Mouse (Mus musculus): ENCODE results near the gene Mif4gd. TPM values are rescaled to one million over a fixed set of nuclear protein-coding genes. Genes with fewer than 3 reads are reported as not detected.
"Not testable (repeated sequence)": the region's sequence is repeated elsewhere in the genome, so short reads cannot be mapped to it uniquely, and the experiment has no call there.

Mif4gd gene
- total and polyA plus RNA-seq, 3 experiments = 32.4 to 49.9 (median 43.6) TPM

DNA sequence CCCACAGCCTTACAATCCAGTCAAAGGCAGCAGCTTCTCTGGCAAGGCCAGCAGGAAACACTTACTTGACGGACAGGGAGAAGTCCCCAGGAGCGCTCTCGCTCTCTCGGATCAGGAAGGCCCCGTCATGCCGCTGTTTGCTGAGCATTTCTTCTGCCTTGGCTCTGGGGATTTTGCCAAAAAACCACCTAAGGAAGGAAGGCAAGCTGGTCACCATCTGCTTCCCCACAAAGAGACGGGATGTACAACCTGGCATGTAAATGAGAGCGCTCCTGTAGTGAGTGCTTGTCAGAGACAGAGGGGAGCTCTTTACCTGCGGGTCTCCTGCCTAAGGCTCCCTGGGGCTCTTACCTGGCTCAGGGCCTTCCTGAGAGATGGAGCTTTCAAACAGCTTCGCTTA, 36.9 kb upstream of the Mif4gd start:
- Histone ChIP-seq H3K4me3 (ENCODE audit: low read depth, low read length) (no peak overlapping the region), H3K4me1 (ENCODE audit: insufficient read depth, low read depth, low read length) (peaks cover 30% of the 10 kb centered on the region), H3K9me3 (replicated peaks) (no peaks in the 10 kb centered on the region), H3K36me3 (replicated peaks) (peaks cover 97% of the 10 kb centered on the region), H3K27me3 (ENCODE audit: insufficient read depth, low read length) (no peaks in the 10 kb centered on the region)
- DNase-seq (ENCODE audit: low spot score) = no peak
- ATAC-seq (ENCODE audit: extremely low read depth, insufficient number of reproducible peaks, low FRiP score, poor library complexity, severe bottlenecking) = no peak
- no peak for TF ChIP-seq POLR2AphosphoS5 (IDR thresholded peaks at IDR 0.05; ENCODE audit: insufficient replicate concordance, low read depth, low read length)
- TF ChIP-seq GATA1 (IDR thresholded peaks at IDR 0.05; ENCODE audit: borderline replicate concordance, low read length) = no peak
- TF ChIP-seq CTCF (IDR thresholded peaks at IDR 0.05; ENCODE audit: low read depth, low read length) = no peak
- no peak for TF ChIP-seq GATA2 (IDR thresholded peaks at IDR 0.05; ENCODE audit: borderline replicate concordance, low read depth, low read length)
- no peak for TF ChIP-seq TAL1 (conservative IDR thresholded peaks at IDR 0.05; ENCODE audit: low read depth, low read length)

DNA sequence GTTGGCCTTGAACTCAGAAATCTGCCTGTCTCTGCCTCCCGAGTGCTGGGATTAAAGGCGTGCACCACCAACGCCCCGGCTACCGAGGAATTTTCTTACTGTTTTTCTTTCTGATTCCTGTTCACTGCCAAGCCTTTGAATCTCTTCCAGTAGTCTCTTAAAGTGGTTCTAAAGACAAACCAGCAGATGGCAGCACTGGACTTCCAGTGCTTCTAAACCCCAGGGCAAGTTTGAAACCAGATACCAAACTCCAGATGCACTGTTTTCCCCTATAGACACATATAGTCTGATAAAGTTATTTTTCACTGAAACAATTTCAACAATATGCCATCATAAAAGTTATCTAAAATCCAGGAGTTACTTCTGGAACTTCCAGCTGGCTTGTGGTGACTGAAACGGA, 34.7 kb upstream of the Mif4gd start:
- Histone ChIP-seq H3K27me3 (ENCODE audit: insufficient read depth, low read length) (no peaks in the 10 kb centered on the region), H3K4me1 (ENCODE audit: insufficient read depth, low read depth, low read length) (peaks cover 35% of the 10 kb centered on the region), H3K36me3 (replicated peaks) (peaks cover 94% of the 10 kb centered on the region), H3K9me3 (replicated peaks) (no peaks in the 10 kb centered on the region), H3K4me3 (ENCODE audit: low read depth, low read length) (no peak overlapping the region)
- ATAC-seq (ENCODE audit: extremely low read depth, insufficient number of reproducible peaks, low FRiP score, poor library complexity, severe bottlenecking) = no peak
- TF ChIP-seq TAL1 (conservative IDR thresholded peaks at IDR 0.05; ENCODE audit: low read depth, low read length) (no peak), GATA2 (IDR thresholded peaks at IDR 0.05; ENCODE audit: borderline replicate concordance, low read depth, low read length) (no peak), CTCF (IDR thresholded peaks at IDR 0.05; ENCODE audit: low read depth, low read length) (no peak), POLR2AphosphoS5 (IDR thresholded peaks at IDR 0.05; ENCODE audit: insufficient replicate concordance, low read depth, low read length) (no peak), GATA1 (IDR thresholded peaks at IDR 0.05; ENCODE audit: borderline replicate concordance, low read length) (no peak)
- no peak for DNase-seq (ENCODE audit: low spot score)

DNA sequence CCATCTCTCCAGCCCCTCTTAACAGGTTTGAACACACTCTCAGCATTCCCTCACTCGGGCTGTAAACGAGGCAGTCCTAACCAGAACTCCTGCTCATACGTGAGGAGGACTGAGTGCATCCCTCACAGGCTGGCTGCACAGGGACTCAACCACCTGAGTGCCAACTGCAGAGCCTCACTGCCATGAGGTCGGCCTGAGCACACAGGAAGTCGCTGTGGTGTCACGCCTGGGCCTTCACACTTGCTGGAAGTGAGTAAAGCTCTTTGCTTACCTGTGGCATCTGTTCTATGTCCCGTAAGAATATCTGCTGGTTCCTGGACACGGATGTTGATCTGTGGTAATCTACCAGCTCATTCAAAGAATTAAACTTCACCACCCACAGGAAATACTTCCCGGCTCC, 33.7 kb upstream of the Mif4gd start:
- Histone ChIP-seq H3K36me3 (replicated peaks) (peaks cover 94% of the 10 kb centered on the region), H3K27me3 (ENCODE audit: insufficient read depth, low read length) (no peaks in the 10 kb centered on the region), H3K4me3 (ENCODE audit: low read depth, low read length) (no peak overlapping the region), H3K9me3 (replicated peaks) (no peaks in the 10 kb centered on the region), H3K4me1 (ENCODE audit: insufficient read depth, low read depth, low read length) (peaks cover 44% of the 10 kb centered on the region)
- ATAC-seq (ENCODE audit: extremely low read depth, insufficient number of reproducible peaks, low FRiP score, poor library complexity, severe bottlenecking) (no peak), DNase-seq (ENCODE audit: low spot score) (no peak)
- TF ChIP-seq POLR2AphosphoS5 (IDR thresholded peaks at IDR 0.05; ENCODE audit: insufficient replicate concordance, low read depth, low read length) (no peak), TAL1 (conservative IDR thresholded peaks at IDR 0.05; ENCODE audit: low read depth, low read length) (no peak), CTCF (IDR thresholded peaks at IDR 0.05; ENCODE audit: low read depth, low read length) (no peak), GATA2 (IDR thresholded peaks at IDR 0.05; ENCODE audit: borderline replicate concordance, low read depth, low read length) (no peak), GATA1 (IDR thresholded peaks at IDR 0.05; ENCODE audit: borderline replicate concordance, low read length) (no peak)

DNA sequence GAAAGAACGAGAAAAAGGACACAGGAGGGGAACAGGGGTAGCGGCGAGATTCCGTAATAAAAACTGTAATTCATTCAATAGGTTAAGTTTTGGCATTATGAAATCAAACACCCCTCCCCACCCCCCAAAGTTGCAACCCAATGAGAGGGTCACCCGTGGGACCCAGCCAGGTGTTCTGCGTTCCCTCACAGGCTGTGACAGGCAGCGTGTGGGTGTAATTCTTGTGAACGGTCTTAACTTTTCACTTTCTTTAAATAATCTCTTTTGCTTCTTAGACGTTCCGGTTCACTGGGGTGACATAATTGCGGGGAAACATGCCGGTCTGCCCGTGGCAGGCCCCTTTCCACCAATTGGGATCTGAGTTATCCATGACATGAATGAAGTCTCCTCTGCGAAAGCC, 32.7 kb upstream of the Mif4gd start:
- not testable (repeated sequence) for ATAC-seq (ENCODE audit: extremely low read depth, insufficient number of reproducible peaks, low FRiP score, poor library complexity, severe bottlenecking); DNase-seq (ENCODE audit: low spot score); H3K27me3 ChIP-seq (ENCODE audit: insufficient read depth, low read length); H3K9me3 ChIP-seq (replicated peaks); H3K4me3 ChIP-seq (ENCODE audit: low read depth, low read length)
- H3K36me3 ChIP-seq (replicated peaks) = peaks cover 88% of the 10 kb centered on the region
- H3K4me1 ChIP-seq (ENCODE audit: insufficient read depth, low read depth, low read length) = peaks cover 54% of the 10 kb centered on the region

DNA sequence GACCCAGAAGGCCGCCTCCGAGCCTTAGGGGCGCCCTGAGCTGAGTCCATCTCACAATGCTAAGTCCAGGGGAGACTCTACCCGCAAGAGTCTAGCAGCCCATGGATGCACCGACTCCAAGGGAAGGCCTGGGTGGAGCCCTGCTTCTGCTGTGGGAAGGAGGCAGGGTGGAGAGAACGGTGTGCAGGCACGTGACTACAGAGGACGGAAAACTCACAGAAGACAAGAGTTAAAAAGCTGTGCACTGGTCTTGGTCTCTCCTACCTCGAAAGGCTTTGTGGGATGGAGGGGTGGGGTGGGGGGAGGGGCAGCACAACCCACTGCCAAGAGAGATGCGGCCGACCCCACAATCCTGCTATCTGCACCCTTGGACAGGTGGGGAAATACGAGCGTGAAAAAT, 31.5 kb upstream of the Mif4gd start:
- ATAC-seq (ENCODE audit: extremely low read depth, insufficient number of reproducible peaks, low FRiP score, poor library complexity, severe bottlenecking) (no peak), DNase-seq (ENCODE audit: low spot score) (no peak)
- Histone ChIP-seq H3K4me3 (ENCODE audit: low read depth, low read length) (no peak overlapping the region), H3K4me1 (ENCODE audit: insufficient read depth, low read depth, low read length) (peaks cover 60% of the 10 kb centered on the region), H3K27me3 (ENCODE audit: insufficient read depth, low read length) (no peaks in the 10 kb centered on the region), H3K9me3 (replicated peaks) (no peaks in the 10 kb centered on the region), H3K36me3 (replicated peaks) (peaks cover 84% of the 10 kb centered on the region)
- TF ChIP-seq GATA2 (IDR thresholded peaks at IDR 0.05; ENCODE audit: borderline replicate concordance, low read depth, low read length) (no peak), GATA1 (IDR thresholded peaks at IDR 0.05; ENCODE audit: borderline replicate concordance, low read length) (no peak), TAL1 (conservative IDR thresholded peaks at IDR 0.05; ENCODE audit: low read depth, low read length) (no peak), CTCF (IDR thresholded peaks at IDR 0.05; ENCODE audit: low read depth, low read length) (no peak), POLR2AphosphoS5 (IDR thresholded peaks at IDR 0.05; ENCODE audit: insufficient replicate concordance, low read depth, low read length) (no peak)

DNA sequence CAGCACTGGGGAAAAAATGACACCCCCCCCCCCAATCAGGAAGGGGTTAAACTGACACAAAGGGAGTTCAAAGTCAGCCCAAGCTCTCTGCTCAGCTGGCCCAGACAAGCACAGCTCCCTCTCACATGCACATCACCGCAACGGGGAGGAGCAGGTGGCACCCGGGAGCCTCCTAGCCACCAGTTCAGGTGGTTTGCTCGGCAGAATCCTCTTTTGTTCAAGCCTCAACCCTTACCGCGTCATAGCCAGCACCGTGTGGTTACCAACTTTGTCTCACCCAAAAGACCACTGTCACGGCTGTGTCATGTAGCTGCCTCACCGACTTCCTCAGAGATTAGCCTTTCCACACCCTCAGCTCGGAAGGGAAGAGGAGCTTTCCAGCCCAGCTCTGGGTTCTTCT, 30.5 kb upstream of the Mif4gd start:
- TF ChIP-seq POLR2AphosphoS5 (IDR thresholded peaks at IDR 0.05; ENCODE audit: insufficient replicate concordance, low read depth, low read length) (no peak), CTCF (IDR thresholded peaks at IDR 0.05; ENCODE audit: low read depth, low read length) (no peak), TAL1 (conservative IDR thresholded peaks at IDR 0.05; ENCODE audit: low read depth, low read length) (no peak), GATA1 (IDR thresholded peaks at IDR 0.05; ENCODE audit: borderline replicate concordance, low read length) (no peak), GATA2 (IDR thresholded peaks at IDR 0.05; ENCODE audit: borderline replicate concordance, low read depth, low read length) (no peak)
- peaks cover 67% of the 10 kb centered on the region for H3K4me1 ChIP-seq (ENCODE audit: insufficient read depth, low read depth, low read length)
- ATAC-seq (ENCODE audit: extremely low read depth, insufficient number of reproducible peaks, low FRiP score, poor library complexity, severe bottlenecking) (no peak), DNase-seq (ENCODE audit: low spot score) (no peak)
- H3K27me3 ChIP-seq (ENCODE audit: insufficient read depth, low read length) = no peaks in the 10 kb centered on the region
- H3K36me3 ChIP-seq (replicated peaks) = peaks cover 73% of the 10 kb centered on the region
- no peak overlapping the region for H3K4me3 ChIP-seq (ENCODE audit: low read depth, low read length)
- no peaks in the 10 kb centered on the region for H3K9me3 ChIP-seq (replicated peaks)

DNA sequence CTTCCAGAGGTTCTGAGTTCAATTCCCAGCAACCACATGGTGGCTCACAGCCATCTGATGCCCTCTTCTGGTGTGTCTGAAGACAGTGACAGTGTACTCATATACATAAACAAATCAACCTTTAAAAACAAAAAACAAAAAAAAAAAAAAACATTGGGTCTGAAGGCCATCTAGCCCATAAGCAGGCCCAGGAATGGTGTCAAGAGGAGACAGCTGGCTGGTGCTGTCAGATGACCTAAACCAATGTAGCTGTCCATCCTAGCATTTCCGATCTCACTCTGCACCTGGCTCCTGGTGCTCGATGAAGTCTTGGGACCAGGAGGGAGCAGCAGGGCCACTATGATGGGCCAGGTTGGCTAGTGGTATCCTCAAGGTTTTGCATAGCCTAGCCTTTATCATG, 29.9 kb upstream of the Mif4gd start:
- H3K27me3 ChIP-seq (ENCODE audit: insufficient read depth, low read length) = no peaks in the 10 kb centered on the region
- DNase-seq (ENCODE audit: low spot score) = no peak

More for the DNA sequence above, 29.9 kb upstream of the Mif4gd start:
- H3K36me3 ChIP-seq (replicated peaks) = peaks cover 68% of the 10 kb centered on the region
- H3K9me3 ChIP-seq (replicated peaks) = no peaks in the 10 kb centered on the region
- TF ChIP-seq GATA2 (IDR thresholded peaks at IDR 0.05; ENCODE audit: borderline replicate concordance, low read depth, low read length) = no peak
- TF ChIP-seq TAL1 (conservative IDR thresholded peaks at IDR 0.05; ENCODE audit: low read depth, low read length) = no peak
- TF ChIP-seq GATA1 (IDR thresholded peaks at IDR 0.05; ENCODE audit: borderline replicate concordance, low read length) = no peak
- TF ChIP-seq POLR2AphosphoS5 (IDR thresholded peaks at IDR 0.05; ENCODE audit: insufficient replicate concordance, low read depth, low read length) = no peak
- no peak for TF ChIP-seq CTCF (IDR thresholded peaks at IDR 0.05; ENCODE audit: low read depth, low read length)
- H3K4me3 ChIP-seq (ENCODE audit: low read depth, low read length) = no peak overlapping the region
- H3K4me1 ChIP-seq (ENCODE audit: insufficient read depth, low read depth, low read length) = peaks cover 63% of the 10 kb centered on the region
- no peak for ATAC-seq (ENCODE audit: extremely low read depth, insufficient number of reproducible peaks, low FRiP score, poor library complexity, severe bottlenecking)

Data from G1E (cell line).